Mouse (Mus musculus): ENCODE measurements around the gene Tmem248.
"Not testable (repeated sequence)": the region's sequence is repeated elsewhere in the genome, so short reads cannot be mapped to it uniquely, and the experiment has no call there.

Tmem248 gene

DNA sequence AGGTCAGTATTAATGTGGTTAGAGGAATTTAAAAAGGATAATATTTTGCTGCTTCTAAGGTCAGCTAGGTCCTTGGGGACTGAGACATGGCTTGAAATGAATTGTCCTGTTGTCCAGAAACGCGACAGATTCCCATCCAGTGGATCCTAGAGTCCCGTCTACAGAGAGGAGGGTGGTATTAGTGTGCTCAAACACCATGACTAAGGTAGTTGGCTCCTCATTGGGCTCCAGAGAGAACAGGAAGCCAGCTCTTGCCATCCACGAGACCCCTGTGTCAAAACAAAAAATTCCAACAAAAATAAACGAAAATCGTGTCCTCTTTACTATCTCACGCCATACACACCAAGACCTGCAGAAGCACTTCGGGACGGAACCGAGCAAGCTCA is 4.9 kb downstream of the Tmem248 start:
- no peaks in the 10 kb centered on the region for H3K36me3 ChIP-seq (ENCODE audit: control insufficient read depth, insufficient read depth, low read length, poor library complexity, severe bottlenecking)
- no peak for DNase-seq (ENCODE audit: low read depth, low spot score)
- no peaks in the 10 kb centered on the region for H3K27me3 ChIP-seq (ENCODE audit: control insufficient read depth, insufficient read depth, low read length, poor library complexity, severe bottlenecking)

DNA sequence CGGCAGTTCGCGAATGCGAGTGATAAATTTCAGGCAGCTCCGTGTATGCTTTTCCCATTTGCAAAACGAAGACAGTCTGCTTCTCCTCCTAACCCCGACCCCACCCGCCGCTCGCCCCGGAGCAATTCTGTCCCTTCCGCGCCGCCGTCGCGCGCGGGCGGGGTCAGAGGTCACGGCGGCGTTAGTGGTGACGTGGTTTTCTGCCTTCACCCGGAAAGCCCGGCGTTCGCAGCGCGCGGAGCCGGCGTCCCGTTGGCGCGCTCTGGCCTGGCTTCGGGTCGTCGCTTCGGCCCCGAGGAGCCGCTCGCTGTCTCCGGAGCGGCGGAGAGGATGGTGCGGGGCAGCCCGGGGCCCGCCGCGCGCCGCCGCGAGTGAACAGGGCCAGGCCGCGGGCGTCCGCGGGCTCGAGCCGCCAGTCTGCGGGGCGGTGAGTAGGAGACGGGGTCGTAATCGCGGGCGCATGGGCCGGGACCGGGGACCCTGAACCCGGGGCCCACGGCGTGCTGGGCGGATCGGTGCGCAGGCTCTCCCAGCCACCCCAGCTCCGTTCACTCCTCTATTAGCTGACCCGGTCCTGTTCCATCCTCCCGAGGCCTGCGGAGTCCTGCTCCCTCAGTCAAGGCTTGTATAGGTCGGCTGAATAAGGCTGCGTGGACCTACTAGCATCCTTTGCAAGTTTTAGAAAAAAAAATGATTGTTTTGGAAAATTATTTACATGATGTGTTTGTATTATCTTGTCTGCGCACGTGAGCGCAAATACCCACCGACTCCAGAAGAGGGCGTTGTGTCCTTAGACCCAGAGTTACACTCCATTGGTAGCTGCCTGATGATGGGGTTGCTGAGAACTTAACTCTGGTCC is 5.5 kb downstream of the Tmem248 start:
- Histone ChIP-seq H3K27me3 (ENCODE audit: control insufficient read depth, insufficient read depth, low read length, poor library complexity, severe bottlenecking) (no peaks in the 10 kb centered on the region), H3K36me3 (ENCODE audit: control insufficient read depth, insufficient read depth, low read length, poor library complexity, severe bottlenecking) (no peaks in the 10 kb centered on the region)
- DNase-seq (ENCODE audit: low read depth, low spot score), result peak; percentile 92

DNA sequence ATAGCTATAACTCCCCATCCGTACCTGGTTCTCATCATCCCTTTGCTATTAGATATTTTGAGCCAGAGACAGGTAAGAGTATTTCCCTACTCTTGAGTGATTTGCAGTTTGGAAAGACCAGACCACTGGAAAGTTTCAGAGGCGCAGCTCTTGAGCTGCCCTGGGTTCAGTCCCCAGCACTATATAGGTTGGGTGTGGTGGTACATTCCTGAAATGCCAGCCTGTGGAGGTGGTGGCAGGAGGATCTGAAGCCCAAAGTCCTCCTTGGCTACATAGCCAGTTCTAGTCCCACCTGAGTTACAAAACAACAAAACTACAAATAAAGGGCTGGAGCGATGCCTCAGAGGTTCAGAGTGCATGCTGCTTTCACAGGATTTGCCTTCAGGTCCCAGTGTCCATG is 9.9 kb downstream of the Tmem248 start:
- no peak for DNase-seq (ENCODE audit: low read depth, low spot score)
- H3K27me3 ChIP-seq (ENCODE audit: control insufficient read depth, insufficient read depth, low read length, poor library complexity, severe bottlenecking), result no peaks in the 10 kb centered on the region
- H3K36me3 ChIP-seq (ENCODE audit: control insufficient read depth, insufficient read depth, low read length, poor library complexity, severe bottlenecking), result peaks cover 13% of the 10 kb centered on the region; the same call in 1 of the 2 replicates

DNA sequence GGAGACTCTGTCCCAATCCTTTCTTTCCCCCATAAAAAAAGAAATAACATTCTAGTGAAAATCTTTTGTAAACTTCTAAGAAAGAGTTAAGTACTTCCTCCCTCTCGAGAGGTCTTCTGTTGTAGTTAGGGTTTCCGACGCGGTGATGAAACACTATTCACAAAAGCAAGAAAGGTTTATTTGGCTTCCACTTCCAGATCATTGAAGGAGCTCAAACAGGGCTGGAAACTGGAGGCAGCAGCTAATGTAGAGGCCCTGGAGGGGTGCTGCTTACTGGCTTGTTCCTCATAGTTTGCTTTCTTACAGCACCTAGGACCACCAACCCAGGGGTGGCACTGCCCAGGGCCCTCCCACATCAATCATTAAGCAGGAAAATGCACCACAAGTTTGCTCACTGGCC is 11.2 kb downstream of the Tmem248 start:
- Histone ChIP-seq H3K36me3 (ENCODE audit: control insufficient read depth, insufficient read depth, low read length, poor library complexity, severe bottlenecking) (peaks cover 17% of the 10 kb centered on the region), H3K27me3 (ENCODE audit: control insufficient read depth, insufficient read depth, low read length, poor library complexity, severe bottlenecking) (no peaks in the 10 kb centered on the region)
- DNase-seq (ENCODE audit: low read depth, low spot score), result no peak

DNA sequence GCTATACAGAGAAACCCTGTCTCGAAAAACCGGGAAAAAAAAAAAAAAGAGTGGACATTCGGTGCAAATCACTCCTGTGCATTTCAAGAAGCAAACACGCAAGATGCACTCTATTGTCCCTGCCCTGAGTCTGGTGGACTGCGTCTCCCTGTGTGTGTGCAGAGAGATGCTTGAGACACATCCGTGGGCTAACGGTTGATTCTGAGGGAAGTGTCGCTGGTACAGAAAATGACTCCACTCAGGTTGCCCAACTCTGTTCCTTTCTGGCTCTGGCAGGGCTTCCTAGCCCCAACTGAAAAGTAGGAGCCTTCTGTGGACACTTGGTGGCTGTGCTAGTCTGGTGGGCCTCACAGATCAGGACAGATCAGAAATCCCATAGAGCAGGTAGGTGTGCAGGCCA is 19.4 kb downstream of the Tmem248 start:
- H3K36me3 ChIP-seq (ENCODE audit: control insufficient read depth, insufficient read depth, low read length, poor library complexity, severe bottlenecking), result peaks cover 30% of the 10 kb centered on the region
- no peak for DNase-seq (ENCODE audit: low read depth, low spot score)
- H3K27me3 ChIP-seq (ENCODE audit: control insufficient read depth, insufficient read depth, low read length, poor library complexity, severe bottlenecking), result no peaks in the 10 kb centered on the region

DNA sequence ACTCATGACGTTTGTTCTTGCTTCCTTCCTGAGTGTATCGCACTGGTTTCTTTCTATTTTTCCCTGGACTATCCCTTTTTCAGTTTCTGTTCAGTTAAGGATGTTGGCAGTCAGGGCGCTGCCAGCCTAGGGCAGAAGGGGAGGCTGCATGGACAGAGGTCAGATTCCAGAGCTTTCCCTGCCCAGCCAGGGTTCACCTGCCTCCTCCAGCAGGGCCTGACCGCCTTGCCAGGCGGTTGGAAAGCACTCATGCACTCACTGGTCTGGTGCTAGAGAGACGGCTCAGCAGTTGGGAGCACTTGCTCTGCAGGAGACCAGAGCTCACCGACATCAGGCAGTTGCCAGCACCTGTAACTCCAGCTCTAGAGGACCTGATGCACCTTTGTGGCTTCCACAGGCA is 22.4 kb downstream of the Tmem248 start:
- DNase-seq (ENCODE audit: low read depth, low spot score), result no peak
- Histone ChIP-seq H3K36me3 (ENCODE audit: control insufficient read depth, insufficient read depth, low read length, poor library complexity, severe bottlenecking) (peaks cover 24% of the 10 kb centered on the region), H3K27me3 (ENCODE audit: control insufficient read depth, insufficient read depth, low read length, poor library complexity, severe bottlenecking) (no peaks in the 10 kb centered on the region)

DNA sequence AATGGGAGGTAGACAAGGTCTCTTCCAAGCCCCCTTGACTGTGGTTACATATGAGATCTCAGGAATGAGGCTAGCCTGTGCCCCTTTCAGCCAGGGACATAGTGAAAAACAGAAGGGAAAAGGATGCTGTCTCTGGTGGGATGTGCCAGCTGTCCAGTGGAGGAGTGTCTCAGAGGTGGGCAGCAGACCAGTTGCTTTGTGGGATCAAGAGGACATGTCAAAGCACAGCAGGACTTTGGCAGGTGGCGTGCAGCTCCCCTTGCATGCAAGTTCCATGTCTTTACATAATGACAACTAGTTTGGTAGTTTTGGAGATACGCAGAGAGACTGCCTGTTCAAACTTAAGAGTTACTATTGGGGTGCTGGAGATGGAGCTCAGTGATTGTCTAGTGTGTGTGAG is 23.0 kb downstream of the Tmem248 start:
- no peak for DNase-seq (ENCODE audit: low read depth, low spot score)
- Histone ChIP-seq H3K27me3 (ENCODE audit: control insufficient read depth, insufficient read depth, low read length, poor library complexity, severe bottlenecking) (no peaks in the 10 kb centered on the region), H3K36me3 (ENCODE audit: control insufficient read depth, insufficient read depth, low read length, poor library complexity, severe bottlenecking) (peaks cover 24% of the 10 kb centered on the region)

DNA sequence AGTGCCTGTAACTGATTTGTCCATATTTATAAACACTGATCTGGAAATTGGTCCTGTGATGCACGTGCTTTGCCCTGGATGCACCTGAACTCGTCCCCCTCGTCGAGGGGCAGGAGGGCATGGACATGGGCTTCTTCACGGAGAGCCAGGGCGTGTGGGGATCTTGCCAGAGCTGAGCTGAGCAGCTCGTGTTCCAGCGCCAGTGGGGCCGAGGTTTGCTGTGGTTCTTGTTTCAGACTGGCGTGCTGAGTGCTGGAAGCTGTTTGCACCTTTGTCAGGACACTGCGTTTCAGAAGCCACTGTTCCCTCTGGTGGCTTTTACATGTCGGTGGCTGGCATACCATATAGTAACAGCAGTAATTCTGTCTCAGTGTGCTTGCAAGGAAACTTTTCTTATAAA is 24.5 kb downstream of the Tmem248 start:
- H3K27me3 ChIP-seq (ENCODE audit: control insufficient read depth, insufficient read depth, low read length, poor library complexity, severe bottlenecking), result no peaks in the 10 kb centered on the region
- H3K36me3 ChIP-seq (ENCODE audit: control insufficient read depth, insufficient read depth, low read length, poor library complexity, severe bottlenecking), result peaks cover 22% of the 10 kb centered on the region
- DNase-seq (ENCODE audit: low read depth, low spot score), result no peak

DNA sequence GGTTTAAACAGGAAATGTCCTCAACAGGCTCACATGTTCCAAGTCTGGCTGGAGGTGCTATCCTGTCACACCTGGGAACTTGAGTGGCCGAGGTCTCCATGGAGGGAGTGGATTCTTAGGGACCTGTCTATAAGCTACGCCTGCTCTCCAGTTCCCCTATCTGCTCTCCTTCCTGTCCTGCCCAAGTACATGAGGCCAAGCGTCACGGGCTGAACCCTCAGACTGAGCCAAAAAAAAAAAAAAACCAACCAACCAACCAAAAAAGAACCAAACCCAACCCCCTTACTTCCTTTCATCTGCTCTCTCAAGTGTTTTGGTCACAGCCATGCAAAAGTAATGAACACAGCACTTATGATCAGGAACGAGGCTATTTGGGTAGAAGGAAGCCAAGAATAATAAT is 30.9 kb downstream of the Tmem248 start:
- H3K36me3 ChIP-seq (ENCODE audit: control insufficient read depth, insufficient read depth, low read length, poor library complexity, severe bottlenecking), result peaks cover 31% of the 10 kb centered on the region
- no peaks in the 10 kb centered on the region for H3K27me3 ChIP-seq (ENCODE audit: control insufficient read depth, insufficient read depth, low read length, poor library complexity, severe bottlenecking)
- peak; percentile 59 for DNase-seq (ENCODE audit: low read depth, low spot score)

DNA sequence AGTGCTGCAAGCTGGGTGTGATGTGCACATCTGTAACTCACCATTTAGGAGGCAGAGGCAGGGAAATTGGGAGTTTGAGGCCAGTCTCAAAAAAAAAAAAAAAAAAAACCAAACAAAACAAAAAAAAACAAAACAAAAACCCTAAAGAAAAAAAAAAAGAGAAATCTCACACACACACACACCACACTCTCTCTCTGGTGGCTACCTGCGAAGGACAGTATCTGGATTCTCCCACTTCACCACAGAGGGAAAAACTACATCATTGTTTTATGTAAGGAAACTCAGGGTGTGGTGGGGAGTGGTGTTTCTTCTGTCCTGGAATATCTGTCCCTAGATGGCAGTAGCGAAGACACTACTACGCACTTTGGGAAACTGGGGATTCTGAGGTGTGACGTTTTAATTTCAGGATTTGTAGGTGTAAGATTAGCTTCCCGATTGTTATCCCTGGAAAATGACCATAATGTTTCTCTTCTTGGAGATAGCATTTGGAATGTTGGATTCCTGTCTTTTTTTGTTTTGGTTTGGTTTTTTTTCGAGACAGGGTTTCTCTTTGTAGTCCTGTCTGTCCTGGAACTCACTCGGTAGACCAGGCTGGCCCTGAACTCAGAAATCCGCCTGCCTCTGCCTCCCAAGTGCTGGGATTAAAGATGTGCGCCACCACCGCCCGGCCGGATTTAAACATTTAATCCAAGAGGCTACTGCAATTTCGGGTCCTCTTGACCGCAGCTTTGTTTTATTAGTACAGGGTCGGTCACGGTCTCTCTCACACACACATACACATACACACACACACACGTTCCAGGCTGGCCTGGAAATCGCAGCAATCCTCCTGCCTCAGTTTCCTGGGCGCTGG is 37.5 kb downstream of the Tmem248 start:
- H3K36me3 ChIP-seq (ENCODE audit: control insufficient read depth, insufficient read depth, low read length, poor library complexity, severe bottlenecking), result peaks cover 14% of the 10 kb centered on the region
- no peaks in the 10 kb centered on the region for H3K27me3 ChIP-seq (ENCODE audit: control insufficient read depth, insufficient read depth, low read length, poor library complexity, severe bottlenecking)
- peak; percentile 36 for DNase-seq (ENCODE audit: low read depth, low spot score)

DNA sequence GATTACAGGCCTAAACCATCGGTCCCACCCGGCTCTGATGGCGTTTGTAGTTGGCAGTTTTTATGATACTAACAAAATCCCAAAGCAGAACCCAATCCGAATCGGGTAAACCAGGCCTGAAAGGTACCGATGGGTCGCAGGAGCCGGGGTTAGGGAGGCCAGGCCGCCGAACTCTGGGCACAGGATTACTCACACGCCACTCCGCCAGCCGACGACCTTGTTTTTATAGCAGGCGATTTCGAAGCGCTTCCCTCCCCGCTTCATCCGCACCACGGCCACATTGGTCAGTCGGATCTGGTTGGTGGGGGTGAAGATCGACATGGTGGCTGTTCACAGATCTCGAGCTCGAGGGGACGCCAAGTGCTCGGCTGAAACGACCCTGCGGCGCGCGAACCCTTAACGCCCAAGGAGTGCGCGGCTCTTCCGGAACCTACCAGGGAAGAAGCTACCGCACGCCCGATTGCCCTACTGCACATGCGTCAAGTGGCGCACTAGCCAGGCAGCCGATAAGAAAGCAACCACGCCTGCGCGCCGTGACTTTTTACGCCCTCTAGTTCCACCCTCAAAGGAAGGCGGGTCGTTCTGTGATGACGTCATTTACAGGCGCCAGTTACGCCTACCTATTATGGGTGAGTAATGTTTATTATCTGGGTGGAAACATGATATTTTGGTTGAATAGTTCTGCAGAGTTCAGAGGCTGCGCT is 38.3 kb downstream of the Tmem248 start, which contains the start of the genes Sbds and Tyw1:
Gene Sbds (minus strand): TSS at position 514 of the 704 bp plus-strand sequence.
Gene Tyw1 (plus strand): TSS at position 603 of the 704 bp plus-strand sequence.
- peak; percentile 100 for DNase-seq (ENCODE audit: low read depth, low spot score)
- Histone ChIP-seq H3K27me3 (ENCODE audit: control insufficient read depth, insufficient read depth, low read length, poor library complexity, severe bottlenecking) (no peaks in the 10 kb centered on the region), H3K36me3 (ENCODE audit: control insufficient read depth, insufficient read depth, low read length, poor library complexity, severe bottlenecking) (peaks cover 9% of the 10 kb centered on the region)

DNA sequence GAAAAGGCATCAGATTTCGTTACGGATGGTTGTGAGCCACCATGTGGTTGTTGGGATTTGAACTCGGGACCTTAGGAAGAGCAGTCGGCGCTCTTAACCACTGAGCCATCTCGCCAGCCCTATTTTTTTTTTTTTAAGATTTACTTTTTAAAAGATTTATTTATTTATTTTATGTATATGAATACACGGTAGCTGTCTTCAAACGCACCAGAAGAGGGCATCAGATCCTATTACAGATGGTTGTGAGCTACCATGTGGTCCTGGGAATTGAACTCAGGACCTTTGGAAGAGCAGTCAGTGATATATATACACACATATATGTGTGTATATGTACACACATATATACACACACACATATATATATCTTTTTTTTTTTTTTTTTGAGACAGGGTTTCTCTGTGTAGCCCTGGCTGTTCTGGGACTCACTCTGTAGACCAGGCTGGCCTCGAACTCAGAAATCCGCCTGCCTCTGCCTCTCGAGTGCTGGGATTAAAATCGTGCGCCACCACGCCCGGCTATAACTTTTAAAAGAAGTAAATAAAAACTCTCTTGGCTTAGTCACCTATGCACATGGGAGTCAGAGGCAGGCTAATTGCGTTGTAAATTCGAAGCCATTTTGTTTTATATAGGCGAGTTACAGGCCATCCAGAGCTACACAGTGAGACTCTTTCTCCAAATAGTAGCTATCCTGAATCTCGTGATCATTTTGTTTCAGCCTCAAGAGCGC is 39.1 kb downstream of the Tmem248 start:
- H3K27me3 ChIP-seq (ENCODE audit: control insufficient read depth, insufficient read depth, low read length, poor library complexity, severe bottlenecking); H3K36me3 ChIP-seq (ENCODE audit: control insufficient read depth, insufficient read depth, low read length, poor library complexity, severe bottlenecking): not testable (repeated sequence)
- peak; percentile 40 for DNase-seq (ENCODE audit: low read depth, low spot score)

DNA sequence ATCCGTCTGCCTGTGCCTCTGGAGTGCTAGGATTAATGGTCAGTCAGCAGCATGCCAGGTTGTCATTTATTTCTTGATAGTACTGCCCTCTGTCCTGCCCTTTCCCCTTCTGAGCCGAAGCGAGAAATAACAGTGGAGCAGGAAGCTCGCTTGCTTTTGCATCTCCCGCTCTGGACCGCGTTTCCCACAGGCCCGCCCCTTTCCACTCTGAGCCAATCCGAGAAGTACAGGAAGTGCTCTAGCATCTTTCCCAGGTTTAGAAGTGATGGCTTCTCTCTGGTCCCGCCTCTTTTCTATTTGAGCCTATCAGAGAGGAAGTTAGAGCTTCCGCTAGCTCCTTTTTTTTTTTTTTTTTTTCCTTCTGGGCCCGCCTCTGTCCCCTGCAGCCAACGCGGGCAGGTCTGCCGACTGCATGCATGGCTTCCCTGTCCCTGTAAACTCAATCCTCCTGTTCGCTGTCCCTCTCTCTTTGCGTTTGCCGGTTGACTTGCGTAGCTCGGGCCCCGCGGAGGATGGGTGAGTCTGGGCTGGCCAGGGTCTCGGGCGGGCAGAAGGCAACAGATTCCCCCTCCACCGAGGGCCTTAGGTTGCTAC is 39.9 kb downstream of the Tmem248 start:
- no peaks in the 10 kb centered on the region; the same call in 1 of the 2 replicates for H3K36me3 ChIP-seq (ENCODE audit: control insufficient read depth, insufficient read depth, low read length, poor library complexity, severe bottlenecking)
- DNase-seq (ENCODE audit: low read depth, low spot score), result peak; percentile 96
- H3K27me3 ChIP-seq (ENCODE audit: control insufficient read depth, insufficient read depth, low read length, poor library complexity, severe bottlenecking), result no peaks in the 10 kb centered on the region

DNA sequence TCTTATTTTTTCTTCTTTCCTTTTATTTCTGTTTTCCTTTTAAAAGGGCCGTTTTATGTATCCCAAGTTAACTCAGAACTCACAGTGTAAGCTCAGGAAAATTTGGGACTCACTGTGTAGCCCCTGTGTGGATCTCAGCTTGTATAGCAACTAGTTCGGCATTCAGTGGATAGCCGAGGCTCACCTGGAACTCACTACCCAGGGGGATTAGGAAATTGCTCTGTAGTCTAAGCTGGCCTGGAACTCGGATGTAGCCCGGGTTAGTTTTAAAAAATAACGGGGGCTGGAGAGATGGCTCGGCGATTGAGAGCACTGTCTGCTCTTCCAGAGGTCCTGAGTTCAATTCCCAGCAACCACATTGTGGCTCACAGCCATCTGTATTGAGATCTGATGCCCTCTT is 40.4 kb downstream of the Tmem248 start:
- Histone ChIP-seq H3K27me3 (ENCODE audit: control insufficient read depth, insufficient read depth, low read length, poor library complexity, severe bottlenecking) (no peaks in the 10 kb centered on the region), H3K36me3 (ENCODE audit: control insufficient read depth, insufficient read depth, low read length, poor library complexity, severe bottlenecking) (no peaks in the 10 kb centered on the region; the same call in 1 of the 2 replicates)
- DNase-seq (ENCODE audit: low read depth, low spot score), result no peak
